Mouse (Mus musculus) liver, embryonic 14.5 days (tissue): ENCODE measurements around the gene Gm49486. TPM values are rescaled to one million over a fixed set of nuclear protein-coding genes. Genes with fewer than 3 reads are reported as not detected.

ENCODE experiments used
- ATAC-seq: fragments of 200-750 bp; cut with Nextera tagmentation; 2 replicates; pipeline ENCODE4 v1.8.0; 2017; ENCODE audit warnings: moderate number of reproducible peaks, mild to moderate bottlenecking, moderate library complexity; ENCODE audit not compliant: insufficient read depth
- DNase-seq, 3 experiments: peaks; one replicate each; pipeline ENCODE4 v3.0.0-alpha.2; 2012 to 2013; ENCODE audit warnings: low read depth in 3 of 3, low spot score in 3 of 3
- H3K27ac ChIP-seq: fragments of 300-500 bp; sonication (generic); 2 replicates; pipeline ENCODE4 v1.5.1; 2014; ENCODE audit warnings: moderate library complexity, mild to moderate bottlenecking, control low read depth, inconsistent platforms
- H3K27me3 ChIP-seq: fragments of 300-500 bp; sonication (generic); 2 replicates; pipeline ENCODE4 v1.6.1; 2014; ENCODE audit warnings: mild to moderate bottlenecking, low read length, moderate library complexity; ENCODE audit not compliant: control insufficient read depth, insufficient read depth
- H3K36me3 ChIP-seq: fragments of 300-500 bp; sonication (generic); replicated peaks from 2 replicates; pipeline ENCODE4 v1.6.1; 2014; ENCODE audit warnings: low read depth; ENCODE audit not compliant: control insufficient read depth, insufficient read depth
- H3K4me1 ChIP-seq, 2 experiments: fragments of 200-500 bp in 1 of 2; fragments of 300-500 bp in 1 of 2; sonication (generic) in 1 of 2; replicated peaks; 2 replicates each; pipeline ENCODE4 v1.6.1; 2012 to 2014; ENCODE audit warnings: antibody characterized with exemption in 1 of 2, inconsistent platforms in 1 of 2, low read length in 1 of 2; ENCODE audit not compliant: control insufficient read depth in 2 of 2, insufficient read depth in 2 of 2
- H3K4me2 ChIP-seq: fragments of 300-500 bp; sonication (generic); 2 replicates; pipeline ENCODE4 v1.6.1; 2014; ENCODE audit warnings: low read depth, mild to moderate bottlenecking, control low read depth, moderate library complexity
- H3K4me3 ChIP-seq, 2 experiments: fragments of 200-500 bp in 1 of 2; fragments of 300-500 bp in 1 of 2; sonication (generic) in 1 of 2; 2 replicates each; pipeline ENCODE4 v1.5.1; 2012 to 2014; ENCODE audit warnings: low read depth in 2 of 2, low read length in 2 of 2, mild to moderate bottlenecking in 2 of 2, control low read depth in 1 of 2, inconsistent platforms in 1 of 2, moderate library complexity in 1 of 2; ENCODE audit not compliant: insufficient read depth in 1 of 2
- H3K9ac ChIP-seq: fragments of 300-500 bp; sonication (generic); replicated peaks from 2 replicates; pipeline ENCODE4 v1.6.1; 2014; ENCODE audit warnings: mild to moderate bottlenecking, control low read depth, moderate library complexity
- H3K9me3 ChIP-seq: fragments of 300-500 bp; sonication (generic); 2 replicates; pipeline ENCODE4 v1.6.1; 2016; ENCODE audit warnings: low read length, mixed read lengths; ENCODE audit not compliant: control insufficient read depth
- CTCF ChIP-seq: IDR thresholded peaks from 2 replicates; pipeline ENCODE4 v1.5.1; 2016; ENCODE audit warnings: antibody characterized with exemption, low read depth, control low read depth
- EP300 ChIP-seq: IDR thresholded peaks from 2 replicates; pipeline ENCODE4 v1.6.1; 2016; ENCODE audit warnings: antibody characterized with exemption, low read depth
- WGBS: fragments of 180-500 bp; shearing (Covaris S2); extraction: QIAGEN DNeasy Blood & Tissue Kit; methylation state at CpG from one replicate; pipeline ENCODE4 v1.1.7; 2014; ENCODE audit not compliant: insufficient replicate concordance; 5-methylcytosine and 5-hydroxymethylcytosine counted together
- polyA plus RNA-seq, 2 experiments: library from polyadenylated mRNA; depleted of rRNA in 1 of 2; stranded (reverse) in 1 of 2; unstranded in 1 of 2; fragments of >200 nt; fragmentation: Nextera tagmentation in 1 of 2; extraction: Ambion mirVana in 1 of 2; gene quantifications; 2 replicates each; pipeline versions ENCODE4 v1.2.1 to v1.2.3; 2012 to 2014

Gene Gm49486
- polyA plus RNA-seq, 2 experiments, result 0.06 TPM; not detected in 1

GRCm38 (mm10) chr15:79243234-79244042 lies 14.2 kb downstream of the Gm49486 start:
- Histone ChIP-seq H3K27ac (no peak overlapping the region), H3K36me3 (peaks cover 2% of the 10 kb centered on the region; the same call in 1 of the 2 replicates), H3K9me3 (no peaks in the 10 kb centered on the region), H3K9ac (no peak overlapping the region), H3K4me1 (no peaks in the 10 kb centered on the region; a peak in 1 of 4 replicates), H3K4me3 (no peak overlapping the region), H3K27me3 (no peaks in the 10 kb centered on the region), H3K4me2 (no peak overlapping the region)
- 11% methylated on average over 10 of the region's 10 CpGs for WGBS
- TF ChIP-seq CTCF, result peak; percentile 100
- no peak for TF ChIP-seq EP300
- peak; percentile 72 to 84 (median 79) for DNase-seq
- peak; percentile 89 for ATAC-seq

- Histone ChIP-seq H3K9ac (no peak overlapping the region), H3K4me1 (no peaks in the 10 kb centered on the region; a peak in 1 of 4 replicates), H3K27ac (no peak overlapping the region), H3K36me3 (peaks cover 2% of the 10 kb centered on the region; the same call in 1 of the 2 replicates), H3K27me3 (no peaks in the 10 kb centered on the region), H3K9me3 (no peaks in the 10 kb centered on the region), H3K4me2 (no peak overlapping the region), H3K4me3 (no peak overlapping the region)
- DNase-seq, result no peak
- TF ChIP-seq EP300, result no peak
- ATAC-seq, result no peak
- 71% methylated on average over 7 of the region's 7 CpGs for WGBS
Measured at GRCm38 (mm10) chr15:79244071-79244893, 15.1 kb downstream of the Gm49486 start.

- no peak overlapping the region for H3K9ac ChIP-seq
- H3K4me1 ChIP-seq, result no peaks in the 10 kb centered on the region; a peak in 1 of 4 replicates
- peaks cover 2% of the 10 kb centered on the region; the same call in 1 of the 2 replicates for H3K36me3 ChIP-seq
- H3K4me3 ChIP-seq, result no peak overlapping the region
- no peaks in the 10 kb centered on the region for H3K9me3 ChIP-seq
- TF ChIP-seq EP300 (no peak), CTCF (no peak)
- H3K27ac ChIP-seq, result no peak overlapping the region
- H3K27me3 ChIP-seq, result no peaks in the 10 kb centered on the region
- 66% methylated on average over 3 of the region's 3 CpGs for WGBS
- DNase-seq (no peak), ATAC-seq (no peak)
- no peak overlapping the region for H3K4me2 ChIP-seq
Measured at GRCm38 (mm10) chr15:79245321-79245720, 16.1 kb downstream of the Gm49486 start.

- Histone ChIP-seq H3K9me3 (no peaks in the 10 kb centered on the region), H3K27me3 (peaks cover 35% of the 10 kb centered on the region), H3K27ac (no peak overlapping the region), H3K4me1 (no peaks in the 10 kb centered on the region), H3K36me3 (peaks cover 2% of the 10 kb centered on the region; the same call in 1 of the 2 replicates), H3K9ac (no peak overlapping the region), H3K4me2 (no peak overlapping the region), H3K4me3 (no peak overlapping the region)
- DNase-seq (no peak), ATAC-seq (no peak)
- TF ChIP-seq CTCF (no peak), EP300 (no peak)
- WGBS, result 50% methylated on average over 2 of the region's 2 CpGs
Measured at GRCm38 (mm10) chr15:79250236-79250635, 21.0 kb downstream of the Gm49486 start.

- Histone ChIP-seq H3K9ac (no peak overlapping the region), H3K4me1 (no peaks in the 10 kb centered on the region), H3K27ac (no peak overlapping the region), H3K27me3 (peaks cover 39% of the 10 kb centered on the region), H3K9me3 (no peaks in the 10 kb centered on the region), H3K4me2 (no peak overlapping the region), H3K36me3 (peaks cover under 1% of the 10 kb centered on the region; the same call in 1 of the 2 replicates), H3K4me3 (no peak overlapping the region)
- TF ChIP-seq EP300 (no peak), CTCF (no peak)
- WGBS, result 37% methylated on average over 7 of the region's 7 CpGs
- DNase-seq, result no peak
- ATAC-seq, result no peak
Measured at GRCm38 (mm10) chr15:79251168-79251567, 22.0 kb downstream of the Gm49486 start.
